Comparison of ENCODE assay signal across 12 mouse cellular contexts in genomic region chr2:69990647-69991046, GRCm38 (mm10). TPM values are rescaled to one million over a fixed set of nuclear protein-coding genes. Genes with fewer than 3 reads are reported as not detected.
A peak's percentile ranks its signal among the peaks of the same experiment; 100 is the strongest.
DNase-seq lines count a peak whose midpoint lies in the region; ATAC-seq and TF ChIP-seq lines count a peak whose summit lies in the region.
"Had no signal": no experiment of that assay in that cellular context is flagged by ENCODE, and none has a peak within 500 bp of the region (broad histone marks: within the 10 kb centered on the region; RNA-seq: fewer than 3 reads in every experiment).

No protein-coding gene starts in this region.

- H3K9ac ChIP-seq in lung, postnatal 0 days (replicated peaks; ENCODE audit: low read depth): no peak overlapping the region
- H3K9ac ChIP-seq in intestine, embryonic 15.5 days: no peak overlapping the region
- H3K9ac ChIP-seq: forebrain, embryonic 13.5 days had no signal

- H3K4me2 ChIP-seq in lung, postnatal 0 days (replicated peaks; ENCODE audit: low read depth, low read length): no peak overlapping the region
- no peak overlapping the region for H3K4me2 ChIP-seq in intestine, embryonic 15.5 days (replicated peaks)
- H3K4me2 ChIP-seq: forebrain, embryonic 13.5 days had no signal

- H3K36me3 ChIP-seq in lung, postnatal 0 days (ENCODE audit: insufficient read depth, low read length): peaks cover 11% of the 10 kb centered on the region
- peaks cover 13% of the 10 kb centered on the region for H3K36me3 ChIP-seq in intestine, embryonic 15.5 days

- no peak for TF ChIP-seq EP300 in lung, postnatal 0 days (IDR thresholded peaks at IDR 0.05)

- no peak for ATAC-seq in lung, postnatal 0 days
- no peak for ATAC-seq in intestine, embryonic 15.5 days
- ATAC-seq: forebrain, embryonic 13.5 days had no signal

- intact Hi-C loops in heart, postnatal 10 days (cut with DNase I): no loop called here

- no peaks in the 10 kb centered on the region for H3K27me3 ChIP-seq in lung, postnatal 0 days (replicated peaks; ENCODE audit: insufficient read depth, low read length)
- no peaks in the 10 kb centered on the region for H3K27me3 ChIP-seq in intestine, embryonic 15.5 days (replicated peaks)
- H3K27me3 ChIP-seq: forebrain, embryonic 13.5 days had no signal

- H3K9me3 ChIP-seq in lung, postnatal 0 days (ENCODE audit: low read length): no peaks in the 10 kb centered on the region
- H3K9me3 ChIP-seq in intestine, embryonic 15.5 days: no peaks in the 10 kb centered on the region
- H3K9me3 ChIP-seq: forebrain, embryonic 13.5 days had no signal

- H3K4me3 ChIP-seq in lung, postnatal 0 days (ENCODE audit: low read depth, low read length): no peak overlapping the region
- H3K4me3 ChIP-seq in bone marrow, adult 2 months (replicated peaks; ENCODE audit: control insufficient read depth, low read depth, low read length): no peak overlapping the region
- no peak overlapping the region for H3K4me3 ChIP-seq in intestine, embryonic 15.5 days (replicated peaks)
- H3K4me3 ChIP-seq: forebrain, embryonic 13.5 days had no signal

- TF ChIP-seq CTCF in lung, postnatal 0 days (IDR thresholded peaks at IDR 0.05): peak; percentile 57
- TF ChIP-seq CTCF in bone marrow, adult 2 months (IDR thresholded peaks at IDR 0.05; ENCODE audit: control insufficient read depth, insufficient read depth, low read length): peak; percentile 23; the same call in 1 of the 2 replicates

- H3K4me1 ChIP-seq in lung, postnatal 0 days (ENCODE audit: insufficient read depth, low read depth, low read length): no peaks in the 10 kb centered on the region
- no peaks in the 10 kb centered on the region; the same call in 1 of the 2 replicates for H3K4me1 ChIP-seq in bone marrow, adult 2 months (ENCODE audit: control insufficient read depth, insufficient read depth, low read length)
- H3K4me1 ChIP-seq in intestine, embryonic 15.5 days (replicated peaks): no peaks in the 10 kb centered on the region
- H3K4me1 ChIP-seq: forebrain, embryonic 13.5 days had no signal

- WGBS in lung, postnatal 0 days: 43% methylated on average over 2 of the region's 2 CpGs
- 72% methylated on average over 2 of the region's 2 CpGs for WGBS in bone marrow, adult 2 months
- WGBS in intestine, embryonic 15.5 days: 61% methylated on average over 2 of the region's 2 CpGs

- no peak for TF ChIP-seq POLR2A in bone marrow, adult 2 months (IDR thresholded peaks at IDR 0.05; ENCODE audit: borderline replicate concordance, control insufficient read depth, low read depth, low read length)

- H3K27ac ChIP-seq in lung, postnatal 0 days (ENCODE audit: low read length): no peak overlapping the region
- H3K27ac ChIP-seq in bone marrow, adult 2 months (ENCODE audit: control insufficient read depth, insufficient read depth, low read depth, low read length, poor library complexity): no peak overlapping the region
- no peak overlapping the region for H3K27ac ChIP-seq in intestine, embryonic 15.5 days
- H3K27ac ChIP-seq: forebrain, embryonic 13.5 days had no signal

- peak; percentile 11 for DNase-seq in embryo, embryonic 11 days
- no peak for DNase-seq in embryo, embryonic 10 days (ENCODE audit: low spot score)
- no peak for DNase-seq in lung, postnatal 0 days (ENCODE audit: low spot score)
- no peak for DNase-seq in lung, adult 18-20 months
- peak; percentile 2 for DNase-seq in mesoderm, embryonic 11.5 days (ENCODE audit: low read depth, low spot score)
- DNase-seq in heart, postnatal 10 days: no peak
- DNase-seq: adrenal gland, postnatal 25 days; cerebellum, adult 9-11 months had no signal

RNA-seq across cellular contexts. Expression of gene Myo3b, which starts 48.3 kb away (rescaled TPM):
- polyA plus RNA-seq in lung, postnatal 0 days (2015; fragmentation: Nextera tagmentation; extraction: Ambion mirVana): 0.25 and 0.36 TPM in 2 replicates
- polyA plus RNA-seq in bone marrow, adult 2 months (2011; ENCODE audit: insufficient read depth, insufficient read length, low replicate concordance, missing spikeins): not detected in 2 replicates
- polyA plus RNA-seq in intestine, embryonic 15.5 days (2015; fragmentation: Nextera tagmentation; extraction: Ambion mirVana): 0.13 and 0.21 TPM in 2 replicates
- under 1 TPM in 1 of 2 experiments, not detected in 1; 0.12 TPM for total RNA-seq in heart, postnatal 10 days (2021)
- total RNA-seq: adrenal gland, postnatal 25 days; heart, postnatal 25 days had no signal

Comparison
In these comparisons a context has a peak if more than half of its experiments do, and no peak if none do; other contexts are left out.
1. DNase-seq: peak in embryo, embryonic 11 days (single experiment) and mesoderm, embryonic 11.5 days (single experiment); none in embryo, embryonic 10 days (single experiment), lung, postnatal 0 days (single experiment), lung, adult 18-20 months (0 of 2) and heart, postnatal 10 days (0 of 2).